Mouse (Mus musculus) neural tube, embryonic 13.5 days (tissue): ENCODE measurements around the gene Slc29a4. TPM values are rescaled to one million over a fixed set of nuclear protein-coding genes. Genes with fewer than 3 reads are reported as not detected.
A peak's percentile ranks its signal among the peaks of the same experiment; 100 is the strongest.

Source experiments
- ATAC-seq: fragments of 200-750 bp; cut with Nextera tagmentation; 2 replicates; pipeline ENCODE4 v1.8.0; 2017; ENCODE audit warnings: low read depth, mild to moderate bottlenecking, moderate TSS enrichment, moderate library complexity
- H3K27ac ChIP-seq: fragments of 300-500 bp; sonication (generic); replicated peaks from 2 replicates; pipeline ENCODE4 v1.5.1; 2015; ENCODE audit warnings: moderate library complexity, mild to moderate bottlenecking, inconsistent platforms
- H3K27me3 ChIP-seq: fragments of 300-500 bp; sonication (generic); 2 replicates; pipeline ENCODE4 v1.6.1; 2015; ENCODE audit warnings: mild to moderate bottlenecking, inconsistent platforms
- H3K36me3 ChIP-seq: fragments of 300-500 bp; sonication (generic); 2 replicates; pipeline ENCODE4 v1.6.1; 2015; ENCODE audit warnings: mild to moderate bottlenecking, inconsistent platforms
- H3K4me1 ChIP-seq: fragments of 300-500 bp; sonication (generic); replicated peaks from 2 replicates; pipeline ENCODE4 v1.6.1; 2015; ENCODE audit warnings: inconsistent platforms
- H3K4me2 ChIP-seq: fragments of 300-500 bp; sonication (generic); 2 replicates; pipeline ENCODE4 v1.6.1; 2015; ENCODE audit warnings: inconsistent platforms, mild to moderate bottlenecking, moderate library complexity
- H3K4me3 ChIP-seq: fragments of 300-500 bp; sonication (generic); 2 replicates; pipeline ENCODE4 v1.5.1; 2015; ENCODE audit warnings: mild to moderate bottlenecking, inconsistent platforms
- H3K9ac ChIP-seq: fragments of 300-500 bp; sonication (generic); 2 replicates; pipeline ENCODE4 v1.6.1; 2015; ENCODE audit warnings: moderate library complexity, mild to moderate bottlenecking, inconsistent platforms
- H3K9me3 ChIP-seq: fragments of 300-500 bp; sonication (generic); 2 replicates; pipeline ENCODE4 v1.6.1; 2016; ENCODE audit warnings: inconsistent platforms
- WGBS: fragments of 180-500 bp; shearing (Covaris S2); methylation state at CpG from one replicate; pipeline ENCODE4 v1.1.7; 2015; 5-methylcytosine and 5-hydroxymethylcytosine counted together
- polyA plus RNA-seq: library from polyadenylated mRNA; unstranded; fragments of >200 nt; fragmentation: Nextera tagmentation; extraction: Ambion mirVana; gene quantifications from 2 replicates; pipeline ENCODE4 v1.2.1, GENCODE M21; 2015

Slc29a4 gene
- polyA plus RNA-seq, 1 experiment from 2014 or later, result 82.1 TPM

DNA sequence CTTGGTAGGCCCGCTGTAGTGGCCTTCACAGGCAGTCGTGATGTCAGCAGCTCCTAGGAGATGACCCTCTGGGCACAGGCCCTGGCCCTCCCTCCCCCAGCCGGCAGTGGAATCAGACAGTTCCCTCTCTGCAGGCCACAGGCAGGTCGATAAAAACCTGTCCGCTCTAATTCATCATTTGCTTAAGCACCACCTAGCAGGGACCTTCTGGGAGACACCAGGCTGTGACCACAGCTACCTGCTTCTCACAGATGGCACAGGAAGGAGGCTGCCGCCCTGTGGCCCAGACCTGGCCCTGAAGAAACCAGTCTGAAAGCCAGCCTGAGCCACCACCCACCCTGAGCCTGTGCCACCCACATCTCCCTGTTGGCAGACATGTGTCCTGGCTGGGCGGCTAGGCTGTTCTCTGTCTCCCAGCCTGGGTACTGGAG, 14.2 kb upstream of the Slc29a4 start:
- no peak overlapping the region for H3K27ac ChIP-seq
- WGBS, result 59% methylated on average over 7 of the region's 7 CpGs
- H3K9ac ChIP-seq, result no peak overlapping the region
- peaks cover 12% of the 10 kb centered on the region for H3K4me1 ChIP-seq
- H3K9me3 ChIP-seq, result peaks cover under 1% of the 10 kb centered on the region; the same call in 1 of the 2 replicates
- no peaks in the 10 kb centered on the region for H3K27me3 ChIP-seq
- H3K36me3 ChIP-seq, result no peaks in the 10 kb centered on the region
- ATAC-seq, result peak; percentile 28; the same call in 1 of the 2 replicates
- H3K4me2 ChIP-seq, result no peak overlapping the region
- H3K4me3 ChIP-seq, result no peak overlapping the region

GRCm38 (mm10) chr5:142679065-142679464, 13.2 kb upstream of the Slc29a4 start:
- peaks cover 3% of the 10 kb centered on the region; the same call in 1 of the 2 replicates for H3K9me3 ChIP-seq
- 94% methylated on average over 1 of the region's 1 CpGs for WGBS
- H3K36me3 ChIP-seq, result no peaks in the 10 kb centered on the region
- no peak for ATAC-seq
- H3K9ac ChIP-seq, result no peak overlapping the region
- H3K4me3 ChIP-seq, result no peak overlapping the region
- H3K27ac ChIP-seq, result no peak overlapping the region
- H3K27me3 ChIP-seq, result no peaks in the 10 kb centered on the region
- peaks cover 3% of the 10 kb centered on the region for H3K4me1 ChIP-seq
- H3K4me2 ChIP-seq, result no peak overlapping the region

DNA sequence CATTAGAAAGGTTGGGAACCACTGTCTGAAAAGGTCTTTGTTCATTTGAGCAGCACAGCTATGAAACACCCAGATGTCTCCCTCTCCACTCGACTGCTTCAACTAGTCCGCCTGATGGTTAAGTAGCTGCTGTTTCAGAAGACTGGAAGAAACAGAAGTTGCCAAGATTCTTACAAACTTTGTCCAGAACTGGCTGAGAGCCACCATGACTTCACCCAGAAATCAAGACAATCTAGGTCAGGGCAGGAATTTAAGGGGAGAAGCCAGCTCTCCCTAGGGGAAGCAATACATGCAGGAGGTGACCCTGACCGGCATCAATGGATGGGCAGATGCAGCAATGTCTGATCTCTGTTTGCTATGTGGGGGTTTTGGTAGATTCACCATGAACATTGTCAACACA, 10.4 kb upstream of the Slc29a4 start:
- 79% methylated on average over 3 of the region's 3 CpGs for WGBS
- no peak overlapping the region for H3K27ac ChIP-seq

GRCm38 (mm10) chr5:142682529-142682928, 9.8 kb upstream of the Slc29a4 start:
- H3K9me3 ChIP-seq, result peaks cover 3% of the 10 kb centered on the region; the same call in 1 of the 2 replicates
- no peak for ATAC-seq
- 87% methylated on average over 5 of the region's 5 CpGs for WGBS
- H3K9ac ChIP-seq, result no peak overlapping the region
- H3K36me3 ChIP-seq, result no peaks in the 10 kb centered on the region
- no peaks in the 10 kb centered on the region for H3K27me3 ChIP-seq
- no peak overlapping the region for H3K4me3 ChIP-seq
- no peaks in the 10 kb centered on the region for H3K4me1 ChIP-seq
- H3K27ac ChIP-seq, result no peak overlapping the region
- no peak overlapping the region for H3K4me2 ChIP-seq

More for the DNA sequence above, 10.4 kb upstream of the Slc29a4 start:
- Histone ChIP-seq H3K4me2 (no peak overlapping the region), H3K9me3 (peaks cover 3% of the 10 kb centered on the region; the same call in 1 of the 2 replicates), H3K9ac (no peak overlapping the region), H3K27me3 (no peaks in the 10 kb centered on the region), H3K4me1 (no peaks in the 10 kb centered on the region), H3K36me3 (no peaks in the 10 kb centered on the region), H3K4me3 (no peak overlapping the region)
- no peak for ATAC-seq

DNA sequence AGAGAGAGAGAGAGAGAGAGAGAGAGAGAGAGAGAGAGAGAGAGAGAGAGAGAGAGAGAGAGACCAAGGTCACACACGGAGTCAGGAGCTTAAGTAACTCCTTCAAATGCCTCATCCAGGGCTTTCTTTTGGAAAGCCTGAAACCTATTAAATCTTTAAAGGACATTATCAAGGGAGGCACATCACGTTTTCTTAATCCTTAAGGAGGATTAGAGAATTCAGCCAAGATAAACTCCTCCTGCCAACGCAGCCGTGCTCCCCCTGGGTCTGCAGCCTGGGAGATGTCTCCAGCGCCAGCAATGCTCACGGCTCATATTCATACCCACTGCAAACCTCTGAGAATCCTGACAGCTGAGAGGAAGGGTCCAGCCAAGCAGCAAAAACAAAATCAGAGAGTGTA, 3.4 kb upstream of the Slc29a4 start:
- H3K4me1 ChIP-seq, result peaks cover 21% of the 10 kb centered on the region
- ATAC-seq, result no peak
- H3K27me3 ChIP-seq, result no peaks in the 10 kb centered on the region
- no peaks in the 10 kb centered on the region for H3K36me3 ChIP-seq
- H3K9ac ChIP-seq, result no peak overlapping the region
- WGBS, result 67% methylated on average over 6 of the region's 6 CpGs
- no peak overlapping the region for H3K27ac ChIP-seq
- no peaks in the 10 kb centered on the region for H3K9me3 ChIP-seq
- no peak overlapping the region for H3K4me3 ChIP-seq
- no peak overlapping the region for H3K4me2 ChIP-seq

DNA sequence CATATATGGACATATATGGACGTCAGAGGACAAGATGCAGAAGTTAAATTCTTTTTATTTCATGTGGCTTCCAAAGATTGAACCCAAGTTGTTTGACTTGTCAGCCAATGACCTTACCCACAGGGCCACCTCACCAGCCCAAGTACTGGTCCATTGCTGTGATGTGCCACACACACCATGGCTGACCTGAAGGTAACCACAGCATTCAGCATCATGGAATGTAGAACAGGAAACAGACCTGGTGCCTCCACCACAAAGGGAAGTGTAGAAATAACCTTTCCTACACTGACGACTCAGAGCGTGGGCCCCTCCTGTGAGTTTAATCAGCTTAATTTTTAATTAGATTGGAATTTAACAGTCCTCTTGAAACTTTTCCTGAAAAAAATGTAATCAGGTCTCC, 2.0 kb upstream of the Slc29a4 start:
- H3K36me3 ChIP-seq, result no peaks in the 10 kb centered on the region
- ATAC-seq, result no peak

GRCm38 (mm10) chr5:142692971-142693737, 842 bp downstream of the Slc29a4 start:
- H3K27me3 ChIP-seq, result no peaks in the 10 kb centered on the region
- peaks cover 34% of the 10 kb centered on the region for H3K4me1 ChIP-seq
- H3K4me3 ChIP-seq, result no peak overlapping the region
- H3K9me3 ChIP-seq, result no peaks in the 10 kb centered on the region
- no peak overlapping the region for H3K4me2 ChIP-seq
- WGBS, result 51% methylated on average over 12 of the region's 12 CpGs
- ATAC-seq, result peak; percentile 15
- H3K27ac ChIP-seq, result peak overlapping the region; percentile 46
- no peaks in the 10 kb centered on the region for H3K36me3 ChIP-seq
- H3K9ac ChIP-seq, result peak overlapping the region; percentile 26; the same call in 1 of the 2 replicates

More for the DNA sequence above, 2.0 kb upstream of the Slc29a4 start:
- H3K4me3 ChIP-seq, result no peak overlapping the region
- no peak overlapping the region for H3K27ac ChIP-seq
- no peaks in the 10 kb centered on the region for H3K27me3 ChIP-seq
- H3K4me2 ChIP-seq, result no peak overlapping the region
- peaks cover 34% of the 10 kb centered on the region for H3K4me1 ChIP-seq
- 84% methylated on average over 3 of the region's 3 CpGs for WGBS
- H3K9ac ChIP-seq, result no peak overlapping the region
- H3K9me3 ChIP-seq, result no peaks in the 10 kb centered on the region

DNA sequence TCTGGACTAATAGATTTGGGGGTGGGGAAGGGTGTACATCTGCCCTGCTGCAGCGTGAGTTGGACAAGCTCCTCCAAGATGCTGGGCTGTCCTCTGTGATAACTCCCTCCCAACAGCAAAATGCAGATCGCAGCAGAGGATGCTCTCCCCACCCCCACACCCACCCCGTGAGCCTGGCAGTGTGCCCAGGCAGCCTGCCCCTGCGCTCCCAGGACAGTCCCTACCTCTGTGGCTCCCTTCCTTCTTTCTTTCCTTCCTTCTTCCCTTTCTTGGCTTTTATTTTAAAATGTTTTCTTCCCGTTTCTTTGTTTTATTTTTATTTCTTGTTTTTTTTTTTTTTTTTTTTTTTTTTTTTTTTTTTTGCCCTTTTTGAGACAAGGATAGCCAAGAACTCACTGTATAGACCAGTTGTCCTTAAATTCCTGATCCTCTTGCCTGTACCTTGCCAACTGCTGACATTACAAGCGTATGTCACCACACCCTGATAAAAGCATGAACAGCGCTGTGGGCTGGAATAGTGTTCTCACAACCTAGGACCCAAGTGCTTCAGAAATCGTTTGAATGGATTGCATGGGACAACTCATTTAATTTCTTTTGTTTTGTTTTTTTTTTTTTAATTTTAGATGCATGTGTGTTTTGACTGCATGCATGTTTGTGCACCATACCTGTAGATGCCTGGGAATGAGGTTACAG, 1.6 kb downstream of the Slc29a4 start:
- no peaks in the 10 kb centered on the region for H3K36me3 ChIP-seq
- H3K4me3 ChIP-seq, result no peak overlapping the region
- H3K27me3 ChIP-seq, result no peaks in the 10 kb centered on the region
- no peaks in the 10 kb centered on the region for H3K9me3 ChIP-seq
- H3K9ac ChIP-seq, result peak overlapping the region; percentile 26; the same call in 1 of the 2 replicates
- ATAC-seq, result peak; percentile 28
- H3K4me2 ChIP-seq, result no peak overlapping the region
- 40% methylated on average over 8 of the region's 8 CpGs for WGBS
- H3K4me1 ChIP-seq, result peaks cover 34% of the 10 kb centered on the region
- peak overlapping the region; percentile 46 for H3K27ac ChIP-seq

DNA sequence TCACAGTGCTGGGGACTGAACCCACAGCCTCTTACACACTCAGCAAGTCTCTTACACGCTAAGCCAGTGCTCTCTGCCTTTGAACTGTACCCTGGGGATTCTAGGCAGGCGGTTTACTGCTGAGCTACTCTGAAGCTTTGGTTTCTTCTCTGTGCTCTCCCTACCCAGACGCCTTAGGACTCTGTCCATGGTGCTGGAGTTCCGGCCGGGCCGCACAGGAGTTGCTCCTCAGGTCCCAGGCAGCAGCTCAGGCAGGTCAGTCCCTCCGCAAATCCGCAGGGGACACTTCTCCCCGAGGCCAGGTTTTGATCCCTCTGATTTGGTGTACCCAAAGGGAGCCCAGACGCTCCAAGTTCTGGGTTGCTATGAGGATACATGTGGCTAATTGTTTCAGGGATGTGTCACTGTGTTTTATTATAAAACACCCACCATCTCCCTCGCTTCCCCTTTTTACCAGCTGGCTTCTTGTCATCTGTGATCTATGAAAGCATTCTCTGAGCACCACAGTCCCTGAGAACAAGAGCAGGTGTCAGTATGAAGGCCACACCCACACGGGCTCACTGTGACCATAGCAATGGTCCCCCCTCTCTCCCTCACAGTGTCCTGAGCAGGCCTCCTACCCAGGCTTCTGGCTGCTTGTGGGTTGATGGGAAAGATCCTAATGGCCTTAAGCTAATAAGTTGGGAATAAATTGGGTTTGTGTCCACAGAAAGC, 2.5 kb downstream of the Slc29a4 start:
- 5% methylated on average over 12 of the region's 12 CpGs for WGBS
- H3K9me3 ChIP-seq, result no peaks in the 10 kb centered on the region
- H3K36me3 ChIP-seq, result no peaks in the 10 kb centered on the region
- H3K9ac ChIP-seq, result no peak overlapping the region
- peaks cover 34% of the 10 kb centered on the region for H3K4me1 ChIP-seq
- no peak; the same call in 1 of the 2 replicates for ATAC-seq
- peaks cover 1% of the 10 kb centered on the region; the same call in 1 of the 2 replicates for H3K27me3 ChIP-seq
- no peak overlapping the region for H3K27ac ChIP-seq
- H3K4me3 ChIP-seq, result no peak overlapping the region
- H3K4me2 ChIP-seq, result no peak overlapping the region

- Histone ChIP-seq H3K27ac (no peak overlapping the region), H3K9ac (no peak overlapping the region), H3K4me1 (peaks cover 34% of the 10 kb centered on the region), H3K4me3 (no peak overlapping the region), H3K4me2 (no peak overlapping the region), H3K36me3 (no peaks in the 10 kb centered on the region), H3K9me3 (no peaks in the 10 kb centered on the region), H3K27me3 (peaks cover 15% of the 10 kb centered on the region)
- 32% methylated on average over 6 of the region's 6 CpGs for WGBS
- ATAC-seq, result no peak
Observed at GRCm38 (mm10) chr5:142696258-142696657, 3.9 kb downstream of the Slc29a4 start.

DNA sequence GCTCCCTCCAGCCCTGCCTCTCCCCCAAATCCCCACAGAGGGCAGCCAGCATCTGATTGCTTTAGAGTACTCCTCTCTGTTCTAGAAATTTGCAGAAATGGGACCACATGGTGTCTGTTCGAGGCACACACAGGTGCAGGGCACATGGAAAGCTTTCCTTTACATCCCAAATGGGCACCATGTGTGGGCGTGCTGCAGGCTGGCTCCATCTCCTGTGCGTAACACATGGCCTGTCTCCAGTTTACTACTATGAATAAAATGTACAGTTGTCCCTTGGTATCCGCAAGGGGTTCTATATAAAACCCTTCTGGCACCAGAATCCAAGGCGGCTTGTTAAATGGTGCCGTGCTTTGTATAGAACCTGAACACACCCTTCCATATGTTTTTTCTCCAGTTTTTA, 4.6 kb downstream of the Slc29a4 start:
- H3K9ac ChIP-seq, result no peak overlapping the region
- no peak for ATAC-seq
- no peak overlapping the region for H3K27ac ChIP-seq
- H3K4me2 ChIP-seq, result no peak overlapping the region
- peaks cover 31% of the 10 kb centered on the region for H3K4me1 ChIP-seq
- no peaks in the 10 kb centered on the region for H3K36me3 ChIP-seq
- WGBS, result 87% methylated on average over 6 of the region's 6 CpGs
- H3K9me3 ChIP-seq, result no peaks in the 10 kb centered on the region
- peaks cover 15% of the 10 kb centered on the region for H3K27me3 ChIP-seq
- H3K4me3 ChIP-seq, result no peak overlapping the region

- no peak overlapping the region for H3K4me2 ChIP-seq
- no peaks in the 10 kb centered on the region for H3K9me3 ChIP-seq
- H3K4me3 ChIP-seq, result no peak overlapping the region
- peaks cover 15% of the 10 kb centered on the region for H3K27me3 ChIP-seq
- no peak overlapping the region for H3K9ac ChIP-seq
- no peak overlapping the region for H3K27ac ChIP-seq
- no peak for ATAC-seq
- no peaks in the 10 kb centered on the region for H3K36me3 ChIP-seq
- peaks cover 28% of the 10 kb centered on the region for H3K4me1 ChIP-seq
- WGBS, result 56% methylated on average over 2 of the region's 2 CpGs
Observed at GRCm38 (mm10) chr5:142697742-142698141, 5.4 kb downstream of the Slc29a4 start.
